Mouse (Mus musculus) liver, adult 2 months (tissue): Measurements from ENCODE around the gene Cntnap5a. TPM values are rescaled to one million over a fixed set of nuclear protein-coding genes. Genes with fewer than 3 reads are reported as not detected.
A peak's percentile ranks its signal among the peaks of the same experiment; 100 is the strongest.
"Not testable (repeated sequence)": the region's sequence is repeated elsewhere in the genome, so short reads cannot be mapped to it uniquely, and the experiment has no call there.

Experiments
- DNase-seq: peaks from one replicate; pipeline ENCODE4 v3.0.0-alpha.2; 2011; ENCODE audit warnings: low read depth, low spot score; ENCODE audit errors: extremely low read depth
- H3K27ac ChIP-seq: fragments of 200-500 bp; replicated peaks from 2 replicates; pipeline ENCODE4 v1.5.1; 2012; ENCODE audit warnings: low read depth, mild to moderate bottlenecking, control low read depth, inconsistent platforms, low read length; ENCODE audit not compliant: insufficient read depth
- H3K27me3 ChIP-seq: fragments of 200-500 bp; 2 replicates; pipeline ENCODE4 v1.6.1; 2012; ENCODE audit warnings: mild to moderate bottlenecking, moderate library complexity, low read length, inconsistent platforms; ENCODE audit not compliant: control insufficient read depth, insufficient read depth
- H3K36me3 ChIP-seq: fragments of 200-500 bp; 2 replicates; pipeline ENCODE4 v1.6.1; 2012; ENCODE audit warnings: low read length, inconsistent platforms; ENCODE audit not compliant: control insufficient read depth, insufficient read depth
- H3K4me1 ChIP-seq: fragments of 200-500 bp; 2 replicates; pipeline ENCODE4 v1.6.1; 2011; ENCODE audit warnings: low read length; ENCODE audit not compliant: control insufficient read depth, insufficient read depth
- H3K4me3 ChIP-seq: fragments of 200-500 bp; 2 replicates; pipeline ENCODE4 v1.5.1; 2011; ENCODE audit warnings: low read depth, mild to moderate bottlenecking, control low read depth, low read length, moderate library complexity; ENCODE audit not compliant: insufficient read depth
- H3K79me2 ChIP-seq: fragments of 200-500 bp; 2 replicates; pipeline ENCODE4 v1.6.1; 2012; ENCODE audit warnings: inconsistent platforms, mild to moderate bottlenecking, low read length, moderate library complexity; ENCODE audit not compliant: control insufficient read depth, insufficient read depth
- H3K9ac ChIP-seq: fragments of 200-500 bp; 2 replicates; pipeline ENCODE4 v1.6.1; 2012; ENCODE audit warnings: low read depth, mild to moderate bottlenecking, control low read depth, inconsistent platforms, low read length
- CTCF ChIP-seq: fragments of 200-500 bp; IDR thresholded peaks from 2 replicates; pipeline ENCODE4 v1.5.1; 2011; ENCODE audit warnings: low read depth, low read length, control low read depth
- POLR2A ChIP-seq: fragments of 200-500 bp; IDR thresholded peaks from 2 replicates; pipeline ENCODE4 v1.6.1; 2011; ENCODE audit warnings: low read length, control low read depth; ENCODE audit not compliant: insufficient read depth; ENCODE audit errors: extremely low read depth
- WGBS: fragments of 180-500 bp; shearing (Covaris S2); methylation state at CpG from one replicate; pipeline ENCODE4 v1.1.7; 2018; 5-methylcytosine and 5-hydroxymethylcytosine counted together
- polyA plus RNA-seq: library from polyadenylated mRNA; depleted of rRNA; stranded (reverse); fragments of >200 nt; gene quantifications from 2 replicates; pipeline ENCODE4 v1.2.3, GENCODE M21; 2012
- total RNA-seq: library from RNA; depleted of rRNA; stranded (reverse); fragments of >200 nt; gene quantifications from 2 replicates; pipeline ENCODE4 v1.2.3, GENCODE M21; 2014

Gene Cntnap5a
- total and polyA plus RNA-seq, 2 experiments, result not detected

- Histone ChIP-seq H3K27ac (no peak overlapping the region), H3K4me1 (no peaks in the 10 kb centered on the region), H3K27me3 (no peaks in the 10 kb centered on the region), H3K9ac (no peak overlapping the region), H3K36me3 (no peaks in the 10 kb centered on the region), H3K79me2 (no peaks in the 10 kb centered on the region), H3K4me3 (no peak overlapping the region)
- DNase-seq, result no peak
- no peak for TF ChIP-seq POLR2A
- no peak for TF ChIP-seq CTCF
These were observed 465.3 kb downstream of the Cntnap5a start for GRCm38 (mm10) chr1:116149764-116150369.

GRCm38 (mm10) chr1:116184471-116184870 is 499.9 kb downstream of the Cntnap5a start:
- Histone ChIP-seq H3K4me1 (no peaks in the 10 kb centered on the region), H3K36me3 (no peaks in the 10 kb centered on the region), H3K9ac (no peak overlapping the region), H3K4me3 (no peak overlapping the region), H3K27me3 (no peaks in the 10 kb centered on the region), H3K79me2 (no peaks in the 10 kb centered on the region), H3K27ac (no peak overlapping the region)
- 50% methylated on average over 2 of the region's 2 CpGs for WGBS
- TF ChIP-seq CTCF, result no peak
- no peak for TF ChIP-seq POLR2A
- peak; percentile 40 for DNase-seq

- not testable (repeated sequence) for H3K27ac ChIP-seq, H3K9ac ChIP-seq, H3K27me3 ChIP-seq, H3K36me3 ChIP-seq, H3K79me2 ChIP-seq, H3K4me1 ChIP-seq, H3K4me3 ChIP-seq, DNase-seq
- 82% methylated on average over 1 of the region's 1 CpGs for WGBS
These were observed 503.6 kb downstream of the Cntnap5a start for GRCm38 (mm10) chr1:116188142-116188541.

- DNase-seq, result no peak
- Histone ChIP-seq H3K27ac (no peak overlapping the region), H3K27me3 (no peaks in the 10 kb centered on the region), H3K4me1 (no peaks in the 10 kb centered on the region), H3K36me3 (no peaks in the 10 kb centered on the region), H3K9ac (no peak overlapping the region), H3K79me2 (no peaks in the 10 kb centered on the region), H3K4me3 (no peak overlapping the region)
- TF ChIP-seq CTCF (no peak), POLR2A (no peak)
- WGBS, result 89% methylated on average over 2 of the region's 2 CpGs
These were observed 507.7 kb downstream of the Cntnap5a start for GRCm38 (mm10) chr1:116192299-116192698.

- no peak overlapping the region for H3K27ac ChIP-seq
- no peak overlapping the region for H3K4me3 ChIP-seq
- no peak for TF ChIP-seq POLR2A
- no peak for TF ChIP-seq CTCF
- no peak overlapping the region for H3K9ac ChIP-seq
- H3K36me3 ChIP-seq, result no peaks in the 10 kb centered on the region
- H3K27me3 ChIP-seq, result no peaks in the 10 kb centered on the region
- H3K4me1 ChIP-seq, result no peaks in the 10 kb centered on the region
- no peaks in the 10 kb centered on the region for H3K79me2 ChIP-seq
- DNase-seq, result no peak
These were observed 532.3 kb downstream of the Cntnap5a start for GRCm38 (mm10) chr1:116216883-116217282.

GRCm38 (mm10) chr1:116240538-116240937 is 556.0 kb downstream of the Cntnap5a start:
- TF ChIP-seq CTCF (no peak), POLR2A (no peak)
- H3K9ac ChIP-seq, result no peak overlapping the region
- no peaks in the 10 kb centered on the region for H3K79me2 ChIP-seq
- no peak overlapping the region for H3K4me3 ChIP-seq
- H3K36me3 ChIP-seq, result no peaks in the 10 kb centered on the region
- no peaks in the 10 kb centered on the region for H3K27me3 ChIP-seq
- no peak for DNase-seq
- no peaks in the 10 kb centered on the region for H3K4me1 ChIP-seq
- H3K27ac ChIP-seq, result no peak overlapping the region
